Mouse (Mus musculus): ENCODE measurements around the gene Susd4. TPM values are rescaled to one million over a fixed set of nuclear protein-coding genes. Genes with fewer than 3 reads are reported as not detected.

Susd4 gene
- polyA plus RNA-seq, 1 experiment, result 4.3 TPM

DNA sequence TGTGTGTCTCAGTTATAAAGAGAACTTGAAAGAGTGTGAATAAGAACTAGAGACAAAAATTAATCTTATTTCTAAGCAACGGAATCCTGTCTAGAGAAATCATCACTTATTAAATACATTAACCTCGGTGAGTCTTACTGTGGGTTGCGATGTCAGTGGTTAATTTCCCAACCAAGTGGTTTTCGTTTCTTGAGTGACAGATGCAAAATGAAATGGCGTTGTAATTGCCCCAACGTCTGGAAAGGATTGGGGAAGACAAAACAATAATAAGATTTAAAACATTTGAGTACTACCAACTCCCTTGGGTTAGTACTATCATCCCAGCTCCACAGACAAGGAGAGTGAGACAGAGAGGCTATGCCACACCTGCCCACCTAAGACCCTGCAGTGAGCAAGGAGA is 181.9 kb downstream of the Susd4 start:
- Histone ChIP-seq H3K4me1 (replicated peaks; ENCODE audit: control insufficient read depth, insufficient read depth, low read length) (no peaks in the 10 kb centered on the region), H3K27ac (ENCODE audit: control insufficient read depth, insufficient read depth, low read length) (no peak overlapping the region), H3K27me3 (ENCODE audit: control insufficient read depth, insufficient read depth, low read length) (no peaks in the 10 kb centered on the region), H3K36me3 (ENCODE audit: control insufficient read depth, insufficient read depth, low read length) (no peaks in the 10 kb centered on the region), H3K4me3 (ENCODE audit: control insufficient read depth, insufficient read depth, low read length) (no peak overlapping the region)
- WGBS, result 78% methylated on average over 6 of the region's 6 CpGs
- no peak for TF ChIP-seq CTCF (IDR thresholded peaks at IDR 0.05; ENCODE audit: borderline replicate concordance, control insufficient read depth, extremely low read depth, insufficient read depth, low read length, poor library complexity)
- no peak for TF ChIP-seq POLR2A (IDR thresholded peaks at IDR 0.05; ENCODE audit: control insufficient read depth, extremely low read depth, insufficient read depth, low read length, poor library complexity)
- DNase-seq, result no peak

Other genes with a start within 250 kb of the Susd4 start
- 19.4 and 23.3 TPM in 2 replicates for gene Capn2, start 246.3 kb upstream of the Susd4 start, polyA plus RNA-seq (2012; rRNA removed)
- gene Capn8, start 198.9 kb upstream of the Susd4 start, polyA plus RNA-seq (2012; rRNA removed), result 0.08 and 0.12 TPM in 2 replicates
- gene Ccdc185, start 14.7 kb upstream of the Susd4 start, polyA plus RNA-seq (2012; rRNA removed), result 0.08 TPM in 1 of 2 replicates, not detected in the other
- 0.82 and 1.1 TPM in 2 replicates for gene Tlr5, start 190.9 kb downstream of the Susd4 start, polyA plus RNA-seq (2012; rRNA removed)

Data from thymus, adult 2 months (tissue).